Mouse (Mus musculus) ES-Bruce4 (cell line): ENCODE results near the gene Ankrd52. TPM values are rescaled to one million over a fixed set of nuclear protein-coding genes. Genes with fewer than 3 reads are reported as not detected.

Source experiments
- H3K27ac ChIP-seq: 2 replicates; pipeline ENCODE4 v1.5.1; 2012; ENCODE audit warnings: low read length, inconsistent platforms; ENCODE audit not compliant: insufficient read depth
- H3K27me3 ChIP-seq: 2 replicates; pipeline ENCODE4 v1.6.1; 2012; ENCODE audit warnings: mild to moderate bottlenecking, low read length, inconsistent platforms; ENCODE audit not compliant: control insufficient read depth, poor library complexity, insufficient read depth, severe bottlenecking
- H3K36me3 ChIP-seq: 2 replicates; pipeline ENCODE4 v1.6.1; 2012; ENCODE audit warnings: inconsistent platforms, mild to moderate bottlenecking, low read length, moderate library complexity; ENCODE audit not compliant: control insufficient read depth, poor library complexity, insufficient read depth, severe bottlenecking
- H3K4me1 ChIP-seq: one replicate; pipeline ENCODE4 v1.8.1; 2011; ENCODE audit warnings: low read length; ENCODE audit not compliant: control insufficient read depth, insufficient read depth
- H3K4me3 ChIP-seq: 2 replicates; pipeline ENCODE4 v1.5.1; 2011; ENCODE audit warnings: low read depth, mild to moderate bottlenecking, low read length
- H3K9ac ChIP-seq: 2 replicates; pipeline ENCODE4 v1.6.1; 2012; ENCODE audit warnings: low read depth, mild to moderate bottlenecking, inconsistent platforms; ENCODE audit not compliant: poor library complexity, severe bottlenecking
- H3K9me3 ChIP-seq: replicated peaks from 2 replicates; pipeline ENCODE4 v1.6.1; 2012; ENCODE audit warnings: mild to moderate bottlenecking, low read length, inconsistent platforms; ENCODE audit not compliant: control insufficient read depth, poor library complexity, insufficient read depth, severe bottlenecking
- CTCF ChIP-seq: IDR thresholded peaks from one replicate; pipeline ENCODE4 v1.8.1; 2011; ENCODE audit warnings: low read depth, low read length
- EP300 ChIP-seq: IDR thresholded peaks from 2 replicates; pipeline ENCODE4 v1.6.1; 2011; ENCODE audit warnings: low read depth, low read length; ENCODE audit not compliant: insufficient read depth
- POLR2A ChIP-seq: IDR thresholded peaks from one replicate; pipeline ENCODE4 v1.8.1; 2011; ENCODE audit warnings: low read length; ENCODE audit not compliant: insufficient read depth
- polyA plus RNA-seq: library from polyadenylated mRNA; stranded (reverse); fragments of >200 nt; gene quantifications from 2 replicates; pipeline ENCODE4 v1.2.4, GENCODE M21; 2011; ENCODE audit warnings: low read depth; ENCODE audit not compliant: missing spikeins, insufficient read depth, insufficient read length

Gene Ankrd52
- polyA plus RNA-seq, 1 experiment = 29.0 TPM

DNA sequence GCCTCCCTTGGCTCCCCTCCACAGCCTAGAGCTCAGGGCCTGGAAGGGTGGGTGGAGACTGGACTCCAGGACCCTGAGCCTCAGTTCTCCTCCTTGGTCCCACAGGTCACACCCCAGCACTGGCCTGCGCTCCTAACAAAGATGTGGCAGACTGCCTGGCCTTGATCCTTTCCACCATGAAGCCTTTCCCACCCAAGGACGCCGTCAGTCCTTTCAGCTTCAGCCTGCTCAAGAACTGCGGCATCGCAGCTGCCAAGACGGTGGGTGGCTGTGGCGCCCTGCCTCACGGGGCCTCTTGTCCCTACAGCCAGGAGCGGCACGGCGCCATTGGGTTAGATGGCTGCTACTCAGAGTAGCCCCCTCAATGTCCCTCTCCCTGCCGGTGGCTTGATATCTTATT lies 13.5 kb downstream of the Ankrd52 start:
- Histone ChIP-seq H3K27me3 (no peaks in the 10 kb centered on the region), H3K36me3 (peaks cover 48% of the 10 kb centered on the region)

DNA sequence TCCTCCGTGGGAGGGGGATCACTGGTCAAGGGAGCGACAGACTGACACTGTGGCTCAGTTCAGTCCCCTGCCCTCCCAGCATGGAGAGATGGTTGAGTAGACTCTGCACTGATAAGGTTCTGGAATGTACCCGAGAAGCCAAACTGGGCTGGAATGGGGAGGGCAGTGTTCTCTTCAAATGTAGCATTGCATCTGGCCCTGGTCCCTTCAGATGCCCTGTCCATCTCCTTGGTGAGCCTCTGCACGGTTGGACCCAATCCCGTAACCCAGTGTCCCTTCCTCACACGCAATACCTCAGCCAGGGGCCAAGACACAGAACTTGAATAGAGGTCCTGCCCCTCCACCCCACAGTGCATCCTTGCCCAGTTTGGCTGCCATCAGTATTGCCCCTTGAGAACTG lies 14.9 kb downstream of the Ankrd52 start:
- H3K4me3 ChIP-seq = no peak overlapping the region
- no peak overlapping the region for H3K27ac ChIP-seq
- H3K4me1 ChIP-seq = no peaks in the 10 kb centered on the region
- no peaks in the 10 kb centered on the region for H3K27me3 ChIP-seq
- H3K9ac ChIP-seq = no peak overlapping the region
- peaks cover 42% of the 10 kb centered on the region for H3K36me3 ChIP-seq
- H3K9me3 ChIP-seq = no peaks in the 10 kb centered on the region
- TF ChIP-seq POLR2A (no peak), EP300 (no peak), CTCF (no peak)

More for the DNA sequence above, 13.5 kb downstream of the Ankrd52 start:
- TF ChIP-seq EP300 = no peak
- TF ChIP-seq CTCF = no peak
- Histone ChIP-seq H3K27ac (no peak overlapping the region), H3K9ac (no peak overlapping the region), H3K4me3 (no peak overlapping the region), H3K4me1 (no peaks in the 10 kb centered on the region), H3K9me3 (no peaks in the 10 kb centered on the region)

DNA sequence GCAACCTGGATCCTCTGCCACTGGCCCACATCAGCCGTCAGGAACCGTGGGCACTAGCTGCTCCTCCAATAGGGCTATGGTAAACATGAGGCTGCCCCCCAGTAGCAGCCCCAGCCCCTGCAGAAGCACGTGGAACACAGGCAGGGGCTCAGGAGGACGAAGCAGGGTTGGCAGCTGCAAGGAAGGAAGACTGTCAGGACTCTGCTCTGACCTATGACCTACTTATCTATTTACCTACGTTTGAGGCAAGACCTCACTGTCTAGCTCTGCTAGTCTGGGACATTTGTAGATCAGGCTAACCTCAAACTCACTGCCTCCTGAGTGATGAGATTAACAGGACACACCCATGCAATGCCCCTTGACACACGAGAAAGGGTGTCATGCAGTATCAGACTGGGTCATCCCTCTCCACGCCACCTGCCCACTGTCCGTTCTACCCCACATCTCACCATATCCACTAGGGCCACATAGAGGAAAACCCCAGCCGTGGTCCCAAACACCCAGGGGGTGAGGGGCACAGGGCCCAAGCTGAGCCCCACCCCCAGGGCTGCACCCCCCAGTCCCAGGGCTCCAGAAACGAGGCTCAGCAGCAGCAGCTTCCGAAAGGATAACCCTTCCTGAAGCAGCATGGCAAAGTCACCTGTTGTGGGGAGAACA lies 19.2 kb downstream of the Ankrd52 start:
- Histone ChIP-seq H3K9ac (no peak overlapping the region), H3K4me3 (no peak overlapping the region), H3K36me3 (peaks cover 5% of the 10 kb centered on the region), H3K27ac (no peak overlapping the region), H3K9me3 (no peaks in the 10 kb centered on the region), H3K4me1 (no peaks in the 10 kb centered on the region), H3K27me3 (no peaks in the 10 kb centered on the region)
- TF ChIP-seq EP300 (no peak), POLR2A (no peak), CTCF (no peak)

DNA sequence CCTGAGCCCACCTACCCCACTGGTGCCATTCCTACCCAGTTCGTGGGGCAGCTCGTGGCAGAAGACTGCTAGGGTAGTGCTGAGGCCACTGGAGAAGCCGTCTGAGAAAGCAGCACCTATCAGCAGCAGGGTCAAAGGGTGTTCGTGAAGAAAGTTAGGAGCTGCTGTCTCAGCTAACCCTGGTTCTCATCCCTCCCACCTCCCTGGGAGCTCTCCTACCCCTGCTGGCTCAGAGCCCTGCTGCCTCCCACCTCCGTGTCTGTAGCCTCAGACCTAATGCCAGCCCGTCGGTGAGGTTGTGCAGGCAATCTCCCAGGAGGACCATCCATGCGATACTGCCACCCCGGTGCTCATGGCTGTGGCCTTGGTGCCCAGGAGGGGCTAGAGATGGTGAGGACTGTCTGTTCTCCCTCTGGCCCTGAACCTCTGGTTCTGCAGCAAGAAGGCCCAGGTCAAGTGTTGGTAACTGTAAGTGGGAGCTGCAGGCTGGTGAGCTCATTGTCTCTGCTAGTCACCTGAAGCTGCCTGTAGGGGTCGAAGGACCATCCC lies 19.9 kb downstream of the Ankrd52 start:
- TF ChIP-seq EP300 (no peak), CTCF (no peak), POLR2A (no peak)
- Histone ChIP-seq H3K36me3 (0 out of 2 replicates have a peak, but pooled peaks cover 3% of the 10 kb centered on the region), H3K4me1 (no peaks in the 10 kb centered on the region), H3K27me3 (no peaks in the 10 kb centered on the region), H3K9ac (no peak overlapping the region), H3K27ac (no peak overlapping the region), H3K9me3 (no peaks in the 10 kb centered on the region), H3K4me3 (no peak overlapping the region)

DNA sequence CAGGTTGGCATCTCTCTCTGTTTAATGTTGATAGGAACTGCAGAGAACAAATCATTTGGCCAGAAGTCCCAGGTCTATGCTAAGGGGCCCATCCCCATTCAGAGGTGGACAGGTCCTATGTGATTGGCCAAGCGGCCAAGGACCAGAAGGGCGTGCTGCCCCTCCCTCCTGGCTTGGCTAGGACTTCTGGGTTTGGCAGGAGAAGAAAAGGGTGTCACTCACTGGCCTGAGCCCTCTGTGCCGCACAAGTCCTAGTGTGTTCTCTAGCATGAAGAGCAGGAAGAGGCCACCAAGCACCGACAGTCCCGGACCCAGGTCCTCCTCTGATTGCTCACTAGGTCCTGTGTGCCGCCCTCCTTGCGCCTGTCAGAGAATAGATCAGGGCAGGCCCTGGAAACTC lies 20.6 kb downstream of the Ankrd52 start:
- TF ChIP-seq POLR2A (no peak), CTCF (no peak), EP300 (no peak)
- no peak overlapping the region for H3K4me3 ChIP-seq
- H3K36me3 ChIP-seq = 0 out of 2 replicates have a peak, but pooled peaks cover 3% of the 10 kb centered on the region
- H3K9ac ChIP-seq = no peak overlapping the region
- H3K9me3 ChIP-seq = no peaks in the 10 kb centered on the region
- H3K4me1 ChIP-seq = no peaks in the 10 kb centered on the region
- no peak overlapping the region for H3K27ac ChIP-seq
- H3K27me3 ChIP-seq = no peaks in the 10 kb centered on the region

DNA sequence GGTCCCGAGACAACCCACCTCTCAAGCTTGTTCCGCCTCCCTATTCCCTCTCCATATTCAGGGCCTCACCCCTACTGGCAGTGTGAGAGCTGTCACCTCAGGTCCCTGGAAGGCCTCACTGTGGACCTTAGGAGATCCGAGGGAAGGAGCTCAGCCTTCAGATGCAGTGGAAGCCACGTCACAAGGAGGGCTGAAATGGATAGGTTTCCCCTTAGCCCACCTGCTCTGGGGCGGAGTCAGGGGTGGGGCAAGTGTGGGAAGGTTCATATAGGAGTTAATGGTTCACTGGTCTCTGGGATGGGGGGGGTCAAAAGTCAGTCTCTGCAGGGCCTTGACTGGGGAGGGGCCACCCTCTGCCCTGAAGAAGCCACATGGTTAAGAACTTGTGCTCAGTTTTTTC lies 23.4 kb downstream of the Ankrd52 start:
- TF ChIP-seq CTCF (no peak), POLR2A (no peak), EP300 (no peak)
- no peaks in the 10 kb centered on the region for H3K36me3 ChIP-seq
- H3K27ac ChIP-seq = no peak overlapping the region

More for the DNA sequence above, 23.4 kb downstream of the Ankrd52 start:
- Histone ChIP-seq H3K27me3 (no peaks in the 10 kb centered on the region), H3K9me3 (no peaks in the 10 kb centered on the region), H3K4me1 (no peaks in the 10 kb centered on the region), H3K4me3 (peak overlapping the region; percentile 11; the same call in 1 of the 2 replicates), H3K9ac (no peak overlapping the region)
